Mouse (Mus musculus): Measurements from ENCODE around the gene Klk11.

DNA sequence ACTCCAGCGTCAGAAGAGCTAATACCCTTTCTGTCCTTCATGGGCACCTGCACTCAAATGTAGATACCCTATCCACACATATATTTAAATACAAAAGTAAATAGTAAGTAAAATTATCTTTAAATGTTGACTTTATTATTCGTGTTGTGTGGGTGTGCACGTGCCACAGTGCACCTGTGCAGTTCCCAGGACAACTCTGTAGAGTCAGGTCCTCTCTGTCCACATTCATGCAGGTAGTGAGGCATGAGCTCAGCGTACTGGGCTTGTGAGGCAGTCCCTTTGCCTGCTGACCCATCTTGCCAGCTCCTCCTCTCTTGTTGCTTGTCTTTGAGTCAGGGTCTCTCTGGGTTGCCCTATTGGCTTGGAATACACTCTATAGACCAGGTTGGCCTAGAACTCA lies 53.3 kb downstream of the Klk11 start:
- TF ChIP-seq CTCF (IDR thresholded peaks at IDR 0.05; ENCODE audit: control insufficient read depth, insufficient read depth, insufficient replicate concordance, low read depth, low read length) (no peak), POLR2A (IDR thresholded peaks at IDR 0.05; ENCODE audit: control insufficient read depth, low read depth, low read length) (no peak)
